Mouse (Mus musculus) lung, adult 2 months (tissue): Measurements from ENCODE around the gene Nr4a1.

Experiments
- CTCF ChIP-seq: fragments of 200-500 bp; IDR thresholded peaks from 2 replicates; pipeline ENCODE4 v1.5.1; 2011; ENCODE audit warnings: mild to moderate bottlenecking, low read length, control low read depth; ENCODE audit not compliant: insufficient read depth
- POLR2A ChIP-seq: fragments of 200-500 bp; IDR thresholded peaks from 2 replicates; pipeline ENCODE4 v1.6.1; 2011; ENCODE audit warnings: low read depth, mild to moderate bottlenecking, control low read depth, low read length, borderline replicate concordance; ENCODE audit errors: extremely low read depth

- TF ChIP-seq CTCF (no peak), POLR2A (no peak)
Observed at GRCm38 (mm10) chr15:101295616-101296015, 41.5 kb downstream of the Nr4a1 start.
